Mouse (Mus musculus) spleen, postnatal 10 days (tissue): ENCODE measurements around the gene Fgfr2.
"Not testable (repeated sequence)": the region's sequence is repeated elsewhere in the genome, so short reads cannot be mapped to it uniquely, and the experiment has no call there.

Source experiments
- DNase-seq, 2 experiments: peaks; one replicate each; pipeline ENCODE4 v3.0.0; 2021 to 2022; ENCODE audit warnings: low spot score in 2 of 2

Fgfr2 gene

GRCm38 (mm10) chr7:131073476-131073875 is 2049.7 kb downstream of the Fgfr2 start:
- DNase-seq: peak in 1 of 2 experiments; percentile 21

- peak in 1 of 2 experiments; percentile 54 for DNase-seq
Observed at GRCm38 (mm10) chr7:131068191-131068590, 2055.0 kb downstream of the Fgfr2 start.

GRCm38 (mm10) chr7:131062541-131062940 is 2060.6 kb downstream of the Fgfr2 start:
- peak in 1 of 2 experiments; percentile 22 for DNase-seq

- peak in 1 of 2 experiments; percentile 19 for DNase-seq
Observed at GRCm38 (mm10) chr7:131059808-131060207, 2063.3 kb downstream of the Fgfr2 start.

GRCm38 (mm10) chr7:131057918-131058317 is 2065.2 kb downstream of the Fgfr2 start:
- peak in 1 of 2 experiments; percentile 16 for DNase-seq

- no peak for DNase-seq
Observed at GRCm38 (mm10) chr7:131054808-131055370, 2068.3 kb downstream of the Fgfr2 start.

- DNase-seq: not testable (repeated sequence)
Observed at GRCm38 (mm10) chr7:131049829-131050228, 2073.3 kb downstream of the Fgfr2 start.

- peak in 1 of 2 experiments; percentile 26 for DNase-seq
Observed at GRCm38 (mm10) chr7:131045258-131045835, 2077.8 kb downstream of the Fgfr2 start.

GRCm38 (mm10) chr7:131042657-131043056 is 2080.5 kb downstream of the Fgfr2 start:
- DNase-seq: no peak

GRCm38 (mm10) chr7:131040760-131041159 is 2082.4 kb downstream of the Fgfr2 start:
- DNase-seq: not testable (repeated sequence)

- DNase-seq: no peak
Observed at GRCm38 (mm10) chr7:131037083-131037482, 2086.1 kb downstream of the Fgfr2 start.

GRCm38 (mm10) chr7:131036396-131036795 is 2086.8 kb downstream of the Fgfr2 start:
- DNase-seq: no peak

GRCm38 (mm10) chr7:131031755-131032154 is 2091.4 kb downstream of the Fgfr2 start, which contains the start of gene Dmbt1:
Gene Dmbt1 (plus strand): TSS chr7:131032053.
- no peak for DNase-seq

- DNase-seq: no peak
Observed at GRCm38 (mm10) chr7:131027557-131027956, 2095.6 kb downstream of the Fgfr2 start.

- DNase-seq: no peak
Observed at GRCm38 (mm10) chr7:131024807-131025206, 2098.3 kb downstream of the Fgfr2 start.

GRCm38 (mm10) chr7:131019181-131019580 is 2104.0 kb downstream of the Fgfr2 start:
- no peak for DNase-seq

- no peak for DNase-seq
Observed at GRCm38 (mm10) chr7:131011901-131012300, 2111.2 kb downstream of the Fgfr2 start.

- no peak for DNase-seq
Observed at GRCm38 (mm10) chr7:131009178-131009577, 2114.0 kb downstream of the Fgfr2 start.

- no peak for DNase-seq
Observed at GRCm38 (mm10) chr7:131007221-131007620, 2115.9 kb downstream of the Fgfr2 start.

GRCm38 (mm10) chr7:131004071-131004470 is 2119.1 kb downstream of the Fgfr2 start:
- DNase-seq: no peak

GRCm38 (mm10) chr7:131001976-131002726 is 2121.0 kb downstream of the Fgfr2 start:
- DNase-seq: no peak

- DNase-seq: no peak
Observed at GRCm38 (mm10) chr7:130993907-130994306, 2129.2 kb downstream of the Fgfr2 start.
